Mouse (Mus musculus): ENCODE measurements around the gene Rhot2.

DNA sequence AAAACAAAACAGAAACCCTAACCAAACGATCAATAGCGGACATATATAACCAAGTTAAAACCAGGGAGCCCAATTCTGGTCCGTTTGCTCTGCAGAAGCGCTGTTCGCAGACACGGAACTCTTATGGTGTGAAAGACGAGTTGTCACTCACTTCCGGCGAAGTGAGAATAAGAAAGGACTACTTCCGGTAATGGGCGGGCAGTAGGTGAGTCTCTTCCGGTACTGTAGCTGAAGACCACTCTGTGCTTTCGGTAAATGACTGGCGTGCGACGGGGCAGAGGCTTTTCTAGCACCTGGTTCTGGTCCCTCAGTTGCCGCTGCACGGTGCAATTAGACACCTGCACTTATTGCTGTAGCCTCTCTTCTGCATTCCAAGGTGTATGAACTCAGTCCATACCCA, 21.2 kb downstream of the Rhot2 start, which contains the start of gene Wdr24:
- peak; percentile 77; the same call in 1 of the 2 replicates for TF ChIP-seq POLR2A (IDR thresholded peaks at IDR 0.05; ENCODE audit: borderline replicate concordance, insufficient read depth, low read length)
- TF ChIP-seq CTCF (IDR thresholded peaks at IDR 0.05; ENCODE audit: borderline replicate concordance, insufficient read depth, low read depth, low read length), result no peak
